Mouse (Mus musculus) spleen, embryonic (tissue): ENCODE measurements around the gene Rarres2.
"Not testable (repeated sequence)": the region's sequence is repeated elsewhere in the genome, so short reads cannot be mapped to it uniquely, and the experiment has no call there.

Source experiments
- CTCF ChIA-PET: fragments of 350-600 bp; sonication (Branson Sonifier 250); formaldehyde crosslinking; loops from one replicate; lab custom pipeline; 2022; lab: Charles Lee

The Rarres2 gene

GRCm38 (mm10) chr6:48541560-48542450, 30.8 kb downstream of the Rarres2 start:
- CTCF ChIA-PET: no interaction called here

GRCm38 (mm10) chr6:48540721-48541120, 31.9 kb downstream of the Rarres2 start:
- CTCF ChIA-PET: no interaction called here

- CTCF ChIA-PET: interaction anchor here (0.6 kb wide), 1 partner anchor 1475 kb away, joined by 3 read pairs; no protein-coding TSS in a partner anchor
Observed at GRCm38 (mm10) chr6:48539860-48540259, 32.7 kb downstream of the Rarres2 start.

GRCm38 (mm10) chr6:48538841-48539737, 33.5 kb downstream of the Rarres2 start:
- CTCF ChIA-PET: no interaction called here

- CTCF ChIA-PET: no interaction called here
Observed at GRCm38 (mm10) chr6:48537105-48537954, 35.3 kb downstream of the Rarres2 start, which contains the start of gene Atp6v0e2. Gene Atp6v0e2, plus strand, starts transcription at chr6:48537615.

GRCm38 (mm10) chr6:48536091-48536490, 36.5 kb downstream of the Rarres2 start:
- CTCF ChIA-PET: no interaction called here

GRCm38 (mm10) chr6:48534913-48535312, 37.7 kb downstream of the Rarres2 start:
- CTCF ChIA-PET: no interaction called here

GRCm38 (mm10) chr6:48533475-48533874, 39.1 kb downstream of the Rarres2 start:
- CTCF ChIA-PET: interaction anchor here (0.6 kb wide), 1 partner anchor 253 kb away, joined by 5 read pairs; no protein-coding TSS in a partner anchor

GRCm38 (mm10) chr6:48530862-48531261, 41.7 kb downstream of the Rarres2 start:
- CTCF ChIA-PET: no interaction called here

GRCm38 (mm10) chr6:48529871-48530440, 42.6 kb downstream of the Rarres2 start:
- CTCF ChIA-PET: no interaction called here

- CTCF ChIA-PET: interaction anchor here (0.6 kb wide), 1 partner anchor 286 kb away, joined by 6 read pairs; no protein-coding TSS in a partner anchor
Observed at GRCm38 (mm10) chr6:48529261-48529660, 43.3 kb downstream of the Rarres2 start.

- CTCF ChIA-PET: interaction anchor here (0.6 kb wide), 1 partner anchor 1767 kb away, joined by 3 read pairs; no protein-coding TSS in a partner anchor
Observed at GRCm38 (mm10) chr6:48527901-48528300, 44.7 kb downstream of the Rarres2 start.

GRCm38 (mm10) chr6:48524882-48525281, 47.7 kb downstream of the Rarres2 start:
- CTCF ChIA-PET: not testable (repeated sequence)
